Mouse (Mus musculus) CH12F3 (cell line): Measurements from ENCODE around the gene Abhd15.

Source experiments
- in situ Hi-C: fragments of 300-500 bp; cut with MboI; formaldehyde crosslinking; loops from 2 replicates; pipeline ENCODE4 v1.14.3; 2020; ENCODE audit warnings: low sequenced_read_pairs

Gene Abhd15

GRCm38 (mm10) chr11:77514832-77515636 lies at the start of gene Abhd15:
Abhd15 (plus strand) TSS chr11:77515121.
- in situ Hi-C loops: no loop called here

- in situ Hi-C loops: no loop called here
Observed at GRCm38 (mm10) chr11:77466544-77466943, 48.4 kb upstream of the Abhd15 start.

GRCm38 (mm10) chr11:77467157-77467556 lies 47.8 kb upstream of the Abhd15 start:
- in situ Hi-C loops: no loop called here

- in situ Hi-C loops: no loop called here
Observed at GRCm38 (mm10) chr11:77467784-77468183, 47.1 kb upstream of the Abhd15 start.

- in situ Hi-C loops: no loop called here
Observed at GRCm38 (mm10) chr11:77468397-77468796, 46.5 kb upstream of the Abhd15 start.

GRCm38 (mm10) chr11:77471407-77471806 lies 43.5 kb upstream of the Abhd15 start:
- in situ Hi-C loops: no loop called here

- in situ Hi-C loops: no loop called here
Observed at GRCm38 (mm10) chr11:77472775-77473174, 42.1 kb upstream of the Abhd15 start.

- in situ Hi-C loops: no loop called here
Observed at GRCm38 (mm10) chr11:77476216-77476615, 38.7 kb upstream of the Abhd15 start.

GRCm38 (mm10) chr11:77476895-77477294 lies 38.0 kb upstream of the Abhd15 start:
- in situ Hi-C loops: no loop called here

GRCm38 (mm10) chr11:77483043-77483442 lies 31.9 kb upstream of the Abhd15 start:
- in situ Hi-C loops: no loop called here

GRCm38 (mm10) chr11:77483510-77484255 lies 31.2 kb upstream of the Abhd15 start:
- in situ Hi-C loops: no loop called here

- in situ Hi-C loops: no loop called here
Observed at GRCm38 (mm10) chr11:77485229-77485628, 29.7 kb upstream of the Abhd15 start.

- in situ Hi-C loops: no loop called here
Observed at GRCm38 (mm10) chr11:77486798-77487197, 28.1 kb upstream of the Abhd15 start.

GRCm38 (mm10) chr11:77488771-77489581 lies 25.9 kb upstream of the Abhd15 start:
- in situ Hi-C loops: no loop called here

GRCm38 (mm10) chr11:77489591-77490235 lies 25.2 kb upstream of the Abhd15 start, which contains the start of gene Ankrd13b:
Ankrd13b (minus strand) TSS chr11:77489678.
- in situ Hi-C loops: no loop called here

GRCm38 (mm10) chr11:77490451-77490850 lies 24.5 kb upstream of the Abhd15 start:
- in situ Hi-C loops: no loop called here

- in situ Hi-C loops: no loop called here
Observed at GRCm38 (mm10) chr11:77491123-77491501, 23.8 kb upstream of the Abhd15 start.

- in situ Hi-C loops: no loop called here
Observed at GRCm38 (mm10) chr11:77491502-77492291, 23.2 kb upstream of the Abhd15 start.

- in situ Hi-C loops: no loop called here
Observed at GRCm38 (mm10) chr11:77492311-77492871, 22.5 kb upstream of the Abhd15 start.

GRCm38 (mm10) chr11:77492911-77493332 lies 22.0 kb upstream of the Abhd15 start:
- in situ Hi-C loops: no loop called here
